Mouse (Mus musculus): Measurements from ENCODE around the gene Ankrd23. TPM values are rescaled to one million over a fixed set of nuclear protein-coding genes. Genes with fewer than 3 reads are reported as not detected.

Gene Ankrd23
- polyA plus RNA-seq, 1 experiment from 2014 or later = 15.3 TPM

- DNase-seq (ENCODE audit: extremely low spot score, low spot score) = no peak
- Histone ChIP-seq H3K27ac (peak overlapping the region; percentile 88; the same call in 1 of the 2 replicates), H3K36me3 (replicated peaks) (peaks cover 52% of the 10 kb centered on the region), H3K4me3 (no peak overlapping the region), H3K9me3 (no peaks in the 10 kb centered on the region), H3K27me3 (ENCODE audit: poor library complexity, severe bottlenecking) (no peaks in the 10 kb centered on the region), H3K4me1 (peaks cover 46% of the 10 kb centered on the region)
- 56% methylated on average over 9 of the region's 9 CpGs for WGBS
Measured at GRCm38 (mm10) chr1:36547981-36548598, 11.4 kb upstream of the Ankrd23 start.

- Histone ChIP-seq H3K36me3 (replicated peaks) (peaks cover 47% of the 10 kb centered on the region), H3K4me3 (peak within 1 kb of the TSS; percentile 76), H3K27me3 (ENCODE audit: poor library complexity, severe bottlenecking) (no peaks in the 10 kb centered on the region), H3K27ac (peak within 1 kb of the TSS; percentile 88), H3K4me1 (peaks cover 46% of the 10 kb centered on the region), H3K9me3 (no peaks in the 10 kb centered on the region)
- whole genome bisulfite sequencing = under 1% methylated on average over 43 of the region's 43 CpGs
- DNase-seq (ENCODE audit: extremely low spot score, low spot score) = peak; percentile 98
Measured at GRCm38 (mm10) chr1:36546888-36547471, 10.3 kb upstream of the Ankrd23 start, which contains the start of gene Ankrd39. TSS of gene Ankrd39 (minus strand) at chr1:36547445.

GRCm38 (mm10) chr1:36545845-36546600, 9.3 kb upstream of the Ankrd23 start:
- 0 out of 2 replicates have a peak overlapping the region, but pooled peaks have one; percentile 88 for H3K27ac ChIP-seq
- peaks cover 46% of the 10 kb centered on the region for H3K4me1 ChIP-seq
- no peaks in the 10 kb centered on the region for H3K9me3 ChIP-seq
- H3K4me3 ChIP-seq = peak overlapping the region; percentile 76
- 75% methylated on average over 19 of the region's 19 CpGs for WGBS
- DNase-seq (ENCODE audit: extremely low spot score, low spot score) = no peak
- H3K27me3 ChIP-seq (ENCODE audit: poor library complexity, severe bottlenecking) = no peaks in the 10 kb centered on the region
- peaks cover 47% of the 10 kb centered on the region for H3K36me3 ChIP-seq (replicated peaks)

- Histone ChIP-seq H3K9me3 (no peaks in the 10 kb centered on the region), H3K27ac (no peak overlapping the region), H3K4me3 (no peak overlapping the region), H3K27me3 (ENCODE audit: poor library complexity, severe bottlenecking) (no peaks in the 10 kb centered on the region), H3K4me1 (peaks cover 46% of the 10 kb centered on the region), H3K36me3 (replicated peaks) (peaks cover 47% of the 10 kb centered on the region)
- WGBS = 84% methylated on average over 2 of the region's 2 CpGs
- no peak for DNase-seq (ENCODE audit: extremely low spot score, low spot score)
Measured at GRCm38 (mm10) chr1:36545382-36545781, 8.7 kb upstream of the Ankrd23 start.

GRCm38 (mm10) chr1:36542925-36543324, 6.2 kb upstream of the Ankrd23 start:
- no peak overlapping the region for H3K27ac ChIP-seq
- H3K4me3 ChIP-seq = no peak overlapping the region
- H3K9me3 ChIP-seq = no peaks in the 10 kb centered on the region
- WGBS = 96% methylated on average over 9 of the region's 9 CpGs
- H3K27me3 ChIP-seq (ENCODE audit: poor library complexity, severe bottlenecking) = no peaks in the 10 kb centered on the region
- H3K4me1 ChIP-seq = peaks cover 25% of the 10 kb centered on the region
- peaks cover 45% of the 10 kb centered on the region for H3K36me3 ChIP-seq (replicated peaks)
- DNase-seq (ENCODE audit: extremely low spot score, low spot score) = no peak

GRCm38 (mm10) chr1:36541844-36542243, 5.2 kb upstream of the Ankrd23 start:
- Histone ChIP-seq H3K9me3 (no peaks in the 10 kb centered on the region), H3K4me1 (peaks cover 19% of the 10 kb centered on the region), H3K27ac (no peak overlapping the region), H3K4me3 (no peak overlapping the region), H3K36me3 (replicated peaks) (peaks cover 48% of the 10 kb centered on the region), H3K27me3 (ENCODE audit: poor library complexity, severe bottlenecking) (no peaks in the 10 kb centered on the region)
- no peak for DNase-seq (ENCODE audit: extremely low spot score, low spot score)
- 96% methylated on average over 16 of the region's 16 CpGs for WGBS

- WGBS = 92% methylated on average over 12 of the region's 12 CpGs
- Histone ChIP-seq H3K27ac (no peak overlapping the region), H3K4me3 (no peak overlapping the region), H3K27me3 (ENCODE audit: poor library complexity, severe bottlenecking) (no peaks in the 10 kb centered on the region), H3K36me3 (replicated peaks) (peaks cover 52% of the 10 kb centered on the region), H3K9me3 (no peaks in the 10 kb centered on the region), H3K4me1 (peaks cover 12% of the 10 kb centered on the region)
- DNase-seq (ENCODE audit: extremely low spot score, low spot score) = no peak
Measured at GRCm38 (mm10) chr1:36540807-36541206, 4.1 kb upstream of the Ankrd23 start.

- WGBS = 94% methylated on average over 11 of the region's 11 CpGs
Measured at GRCm38 (mm10) chr1:36540132-36540531, 3.4 kb upstream of the Ankrd23 start.

GRCm38 (mm10) chr1:36539186-36539585, 2.5 kb upstream of the Ankrd23 start, which contains the start of gene Gm42417:
TSS of gene Gm42417 (minus strand) at chr1:36539429.
- Histone ChIP-seq H3K9me3 (no peaks in the 10 kb centered on the region), H3K27ac (no peak within 1 kb of the TSS), H3K36me3 (replicated peaks) (peaks cover 52% of the 10 kb centered on the region), H3K4me3 (no peak within 1 kb of the TSS), H3K4me1 (peaks cover 6% of the 10 kb centered on the region; the same call in 1 of the 2 replicates), H3K27me3 (ENCODE audit: poor library complexity, severe bottlenecking) (no peaks in the 10 kb centered on the region)
- DNase-seq (ENCODE audit: extremely low spot score, low spot score) = no peak
- WGBS = 76% methylated on average over 9 of the region's 9 CpGs

More at GRCm38 (mm10) chr1:36540132-36540531, 3.4 kb upstream of the Ankrd23 start:
- H3K27me3 ChIP-seq (ENCODE audit: poor library complexity, severe bottlenecking) = no peaks in the 10 kb centered on the region
- H3K27ac ChIP-seq = no peak overlapping the region
- no peak for DNase-seq (ENCODE audit: extremely low spot score, low spot score)
- H3K4me1 ChIP-seq = peaks cover 6% of the 10 kb centered on the region; the same call in 1 of the 2 replicates
- H3K4me3 ChIP-seq = no peak overlapping the region
- H3K9me3 ChIP-seq = no peaks in the 10 kb centered on the region
- peaks cover 52% of the 10 kb centered on the region for H3K36me3 ChIP-seq (replicated peaks)

GRCm38 (mm10) chr1:36538727-36539126, 2.0 kb upstream of the Ankrd23 start:
- H3K27me3 ChIP-seq (ENCODE audit: poor library complexity, severe bottlenecking) = no peaks in the 10 kb centered on the region
- 87% methylated on average over 4 of the region's 4 CpGs for whole genome bisulfite sequencing
- H3K4me1 ChIP-seq = peaks cover 6% of the 10 kb centered on the region; the same call in 1 of the 2 replicates
- H3K36me3 ChIP-seq (replicated peaks) = peaks cover 52% of the 10 kb centered on the region
- no peak overlapping the region for H3K4me3 ChIP-seq
- H3K27ac ChIP-seq = no peak overlapping the region
- DNase-seq (ENCODE audit: extremely low spot score, low spot score) = no peak
- no peaks in the 10 kb centered on the region for H3K9me3 ChIP-seq

GRCm38 (mm10) chr1:36536397-36536728, 320 bp downstream of the Ankrd23 start:
- H3K27me3 ChIP-seq (ENCODE audit: poor library complexity, severe bottlenecking) = no peaks in the 10 kb centered on the region
- H3K4me1 ChIP-seq = peaks cover 6% of the 10 kb centered on the region; the same call in 1 of the 2 replicates
- H3K36me3 ChIP-seq (replicated peaks) = peaks cover 51% of the 10 kb centered on the region
- no peaks in the 10 kb centered on the region for H3K9me3 ChIP-seq
- no peak for DNase-seq (ENCODE audit: extremely low spot score, low spot score)
- no peak overlapping the region for H3K27ac ChIP-seq
- WGBS = 83% methylated on average over 8 of the region's 8 CpGs
- no peak overlapping the region for H3K4me3 ChIP-seq

- Histone ChIP-seq H3K4me1 (peaks cover 6% of the 10 kb centered on the region; the same call in 1 of the 2 replicates), H3K9me3 (no peaks in the 10 kb centered on the region), H3K27ac (0 out of 2 replicates have a peak overlapping the region, but pooled peaks have one; percentile 3), H3K4me3 (no peak overlapping the region), H3K27me3 (ENCODE audit: poor library complexity, severe bottlenecking) (no peaks in the 10 kb centered on the region), H3K36me3 (replicated peaks) (peaks cover 49% of the 10 kb centered on the region)
- no peak for DNase-seq (ENCODE audit: extremely low spot score, low spot score)
- 86% methylated on average over 11 of the region's 11 CpGs for WGBS
Measured at GRCm38 (mm10) chr1:36535477-36536396, 946 bp downstream of the Ankrd23 start.

All from forebrain, embryonic 10.5 days (tissue).